Mouse (Mus musculus): ENCODE results near the gene 9130213A22Rik. TPM values are rescaled to one million over a fixed set of nuclear protein-coding genes. Genes with fewer than 3 reads are reported as not detected.
"Not testable (repeated sequence)": the region's sequence is repeated elsewhere in the genome, so short reads cannot be mapped to it uniquely, and the experiment has no call there.

Gene 9130213A22Rik
- polyA plus RNA-seq, 1 experiment, result 1.3 TPM

DNA sequence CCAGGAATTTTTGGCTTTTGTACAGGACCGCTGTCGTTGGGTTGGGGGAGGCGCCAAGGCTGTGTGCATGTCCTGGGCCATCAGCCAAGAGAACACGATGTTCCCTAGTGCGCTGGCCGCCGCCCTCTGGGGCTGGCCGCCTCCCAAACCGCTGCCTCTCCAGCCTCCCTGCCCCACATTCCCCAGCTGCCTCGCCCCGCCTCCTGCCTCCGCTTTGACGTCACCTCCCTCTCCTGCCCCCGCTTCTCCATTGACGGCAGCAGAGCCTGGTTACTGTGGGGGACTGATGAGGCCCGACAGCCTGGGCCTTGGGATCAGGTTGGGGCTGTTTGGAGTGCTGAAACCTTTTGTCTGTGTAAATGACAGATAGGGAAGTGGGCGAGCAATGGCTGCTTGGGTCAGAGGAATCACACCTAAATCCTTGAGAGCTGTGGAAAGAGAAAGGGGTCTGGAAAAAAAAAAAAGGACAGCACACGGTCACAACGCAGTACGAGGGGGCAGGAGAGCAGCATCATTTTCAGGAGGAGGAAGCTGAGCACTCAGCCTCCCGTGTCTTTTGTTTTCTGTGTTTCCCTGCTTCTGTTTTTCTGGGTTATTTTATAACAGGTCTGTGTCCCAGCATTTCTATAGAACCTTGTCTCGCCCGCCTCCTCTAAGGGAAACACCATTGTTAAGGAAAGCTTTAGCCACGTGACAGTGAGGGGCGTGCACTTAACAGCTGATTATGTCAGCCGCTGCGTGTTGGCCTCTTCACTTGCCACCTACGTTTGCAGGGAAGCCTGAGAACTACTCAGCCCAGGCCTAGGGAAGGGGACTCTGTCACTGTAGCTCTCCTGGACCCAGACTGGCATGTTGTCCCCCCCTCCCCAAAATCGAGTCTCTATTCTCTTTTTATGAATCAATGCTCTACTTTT is 25.1 kb downstream of the 9130213A22Rik start:
- Histone ChIP-seq H3K27me3 (ENCODE audit: control insufficient read depth, insufficient read depth, low read length) (no peaks in the 10 kb centered on the region), H3K4me3 (ENCODE audit: control insufficient read depth, insufficient read depth, low read length) (peak overlapping the region; percentile 43), H3K27ac (ENCODE audit: control insufficient read depth, insufficient read depth, low read length) (peak overlapping the region; percentile 78), H3K4me1 (replicated peaks; ENCODE audit: control insufficient read depth, insufficient read depth, low read length) (peaks cover 52% of the 10 kb centered on the region), H3K36me3 (ENCODE audit: control insufficient read depth, insufficient read depth, low read length) (peaks cover 6% of the 10 kb centered on the region; the same call in 1 of the 2 replicates)
- WGBS, result 6% methylated on average over 29 of the region's 29 CpGs
- DNase-seq, result peak; percentile 92
- 0 out of 2 replicates have a peak, but pooled peaks have one; percentile 34 for TF ChIP-seq POLR2A (IDR thresholded peaks at IDR 0.05; ENCODE audit: control insufficient read depth, extremely low read depth, insufficient read depth, low read length, poor library complexity)
- TF ChIP-seq CTCF (IDR thresholded peaks at IDR 0.05; ENCODE audit: borderline replicate concordance, control insufficient read depth, extremely low read depth, insufficient read depth, low read length, poor library complexity), result no peak

DNA sequence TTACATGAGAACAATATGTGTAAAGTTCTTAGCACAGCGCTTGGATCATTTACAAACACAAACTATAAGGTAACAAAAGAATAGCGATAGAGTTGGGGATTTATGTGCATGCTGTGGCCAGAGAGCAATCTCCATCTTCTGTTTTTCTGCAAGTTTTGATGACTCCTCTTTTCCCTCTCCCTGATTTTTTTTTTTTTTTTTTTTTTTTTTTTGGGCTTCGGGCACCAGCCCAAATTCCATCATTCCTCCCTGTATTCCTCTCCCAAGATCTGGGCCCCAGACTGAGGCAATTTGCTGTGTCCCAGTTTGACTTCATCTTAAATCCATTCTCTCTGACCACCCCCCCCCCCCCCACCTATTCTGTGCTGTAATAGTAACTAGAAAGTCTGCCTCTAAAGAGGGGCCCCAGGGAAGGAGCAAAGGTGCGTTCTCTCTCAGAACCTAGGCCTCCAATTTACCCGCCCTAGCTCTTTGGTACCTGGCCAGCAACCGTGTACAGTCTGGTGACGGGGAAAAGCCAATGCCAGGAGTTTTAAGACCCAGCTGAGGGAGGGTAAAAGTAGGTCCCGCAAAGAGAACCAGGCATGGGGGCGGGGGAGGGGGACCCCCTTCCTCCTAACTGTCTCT is 25.9 kb downstream of the 9130213A22Rik start:
- Histone ChIP-seq H3K27me3 (ENCODE audit: control insufficient read depth, insufficient read depth, low read length) (no peaks in the 10 kb centered on the region), H3K27ac (ENCODE audit: control insufficient read depth, insufficient read depth, low read length) (peak overlapping the region; percentile 49; the same call in 1 of the 2 replicates), H3K4me3 (ENCODE audit: control insufficient read depth, insufficient read depth, low read length) (peak overlapping the region; percentile 43), H3K4me1 (replicated peaks; ENCODE audit: control insufficient read depth, insufficient read depth, low read length) (peaks cover 52% of the 10 kb centered on the region), H3K36me3 (ENCODE audit: control insufficient read depth, insufficient read depth, low read length) (peaks cover 3% of the 10 kb centered on the region; the same call in 1 of the 2 replicates)
- DNase-seq, result no peak
- 20% methylated on average over 9 of the region's 9 CpGs for WGBS
- TF ChIP-seq POLR2A (IDR thresholded peaks at IDR 0.05; ENCODE audit: control insufficient read depth, extremely low read depth, insufficient read depth, low read length, poor library complexity), result no peak

DNA sequence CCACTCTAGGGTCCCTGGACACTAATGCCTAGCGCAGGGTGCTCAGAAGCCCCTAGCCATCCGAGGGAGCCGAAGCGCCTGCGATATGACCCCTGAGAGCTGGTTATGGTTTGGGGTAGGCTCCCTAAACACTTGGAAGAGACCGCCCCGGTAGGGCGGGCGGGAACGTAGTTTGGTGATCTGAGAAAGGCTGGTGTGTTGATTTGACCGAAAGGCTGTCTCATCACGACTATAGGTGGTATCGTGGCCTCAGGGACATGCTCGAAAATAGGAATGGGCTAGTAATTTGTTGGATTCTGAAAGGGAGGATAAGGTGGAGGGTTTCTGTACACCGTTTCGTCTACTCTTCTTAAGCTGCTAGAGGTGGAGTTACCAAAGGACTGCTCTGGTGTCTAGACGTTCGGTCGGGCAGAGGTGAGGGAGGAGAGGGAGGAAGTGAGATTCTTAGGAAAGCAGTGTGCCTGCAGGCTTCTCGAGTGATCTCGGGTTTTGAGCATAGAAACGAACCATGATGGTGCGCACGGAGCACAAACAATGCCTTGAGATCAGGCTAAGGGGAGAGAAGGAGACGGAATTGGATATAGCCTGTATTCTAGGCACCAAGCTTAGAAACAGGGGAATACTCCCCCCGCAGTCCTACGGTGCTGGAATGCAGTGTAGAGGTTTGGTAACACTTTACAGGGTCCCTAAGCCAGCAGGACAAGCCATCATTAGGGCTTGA is 26.7 kb downstream of the 9130213A22Rik start:
- Histone ChIP-seq H3K4me1 (replicated peaks; ENCODE audit: control insufficient read depth, insufficient read depth, low read length) (peaks cover 50% of the 10 kb centered on the region), H3K4me3 (ENCODE audit: control insufficient read depth, insufficient read depth, low read length) (peak overlapping the region; percentile 51), H3K36me3 (ENCODE audit: control insufficient read depth, insufficient read depth, low read length) (no peaks in the 10 kb centered on the region), H3K27me3 (ENCODE audit: control insufficient read depth, insufficient read depth, low read length) (no peaks in the 10 kb centered on the region), H3K27ac (ENCODE audit: control insufficient read depth, insufficient read depth, low read length) (peak overlapping the region; percentile 90)
- TF ChIP-seq CTCF (IDR thresholded peaks at IDR 0.05; ENCODE audit: borderline replicate concordance, control insufficient read depth, extremely low read depth, insufficient read depth, low read length, poor library complexity) (no peak), POLR2A (IDR thresholded peaks at IDR 0.05; ENCODE audit: control insufficient read depth, extremely low read depth, insufficient read depth, low read length, poor library complexity) (no peak)
- DNase-seq, result peak; percentile 49
- 2% methylated on average over 27 of the region's 27 CpGs for WGBS

DNA sequence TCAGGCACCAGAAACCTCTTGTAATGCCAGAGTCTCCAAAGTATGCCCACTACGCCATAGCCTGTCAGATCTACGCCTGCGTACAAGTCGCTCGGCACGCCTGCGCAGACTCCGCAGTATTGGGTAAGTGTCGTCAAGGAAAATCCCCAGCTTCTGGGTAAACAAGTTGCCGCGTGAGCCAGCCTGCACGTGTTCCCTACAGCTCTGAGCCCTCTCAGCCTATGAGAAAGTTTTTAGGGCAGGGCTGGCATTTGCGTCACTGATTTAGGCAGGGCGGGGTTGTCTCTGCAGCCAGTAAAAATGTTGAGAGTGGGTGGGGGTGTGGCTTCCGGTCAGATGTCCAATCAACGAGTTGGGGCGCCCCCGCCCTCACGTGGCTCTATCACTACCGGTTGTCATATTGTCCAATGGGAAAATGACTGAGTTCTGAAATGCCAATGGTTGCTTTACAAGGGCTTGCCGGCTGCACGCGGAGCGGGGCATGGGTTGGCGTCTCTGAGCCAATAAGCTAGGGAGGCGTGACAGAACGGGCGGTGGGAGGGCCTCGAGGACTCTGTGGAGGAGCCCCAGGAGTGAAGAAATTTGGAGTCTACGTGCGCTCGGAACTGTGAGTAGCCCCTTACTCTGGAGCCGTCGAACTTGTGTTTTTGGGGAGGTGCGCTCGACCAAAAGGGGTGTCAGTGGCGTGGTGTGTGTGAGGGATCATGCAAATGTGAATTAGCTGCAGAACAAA is 27.5 kb downstream of the 9130213A22Rik start, which contains the start of gene Per1:
Gene Per1, plus strand, starts transcription at position 521 of the 733 bp plus-strand sequence.
- peaks cover 2% of the 10 kb centered on the region for H3K36me3 ChIP-seq (ENCODE audit: control insufficient read depth, insufficient read depth, low read length)
- no peaks in the 10 kb centered on the region for H3K27me3 ChIP-seq (ENCODE audit: control insufficient read depth, insufficient read depth, low read length)
- H3K27ac ChIP-seq (ENCODE audit: control insufficient read depth, insufficient read depth, low read length), result peak within 1 kb of the TSS; percentile 90
- peak within 1 kb of the TSS; percentile 51 for H3K4me3 ChIP-seq (ENCODE audit: control insufficient read depth, insufficient read depth, low read length)
- DNase-seq, result peak; percentile 98
- under 1% methylated on average over 37 of the region's 37 CpGs for WGBS
- peak; percentile 78; the same call in 1 of the 2 replicates for TF ChIP-seq POLR2A (IDR thresholded peaks at IDR 0.05; ENCODE audit: control insufficient read depth, extremely low read depth, insufficient read depth, low read length, poor library complexity)
- no peak for TF ChIP-seq CTCF (IDR thresholded peaks at IDR 0.05; ENCODE audit: borderline replicate concordance, control insufficient read depth, extremely low read depth, insufficient read depth, low read length, poor library complexity)
- H3K4me1 ChIP-seq (replicated peaks; ENCODE audit: control insufficient read depth, insufficient read depth, low read length), result peaks cover 46% of the 10 kb centered on the region

DNA sequence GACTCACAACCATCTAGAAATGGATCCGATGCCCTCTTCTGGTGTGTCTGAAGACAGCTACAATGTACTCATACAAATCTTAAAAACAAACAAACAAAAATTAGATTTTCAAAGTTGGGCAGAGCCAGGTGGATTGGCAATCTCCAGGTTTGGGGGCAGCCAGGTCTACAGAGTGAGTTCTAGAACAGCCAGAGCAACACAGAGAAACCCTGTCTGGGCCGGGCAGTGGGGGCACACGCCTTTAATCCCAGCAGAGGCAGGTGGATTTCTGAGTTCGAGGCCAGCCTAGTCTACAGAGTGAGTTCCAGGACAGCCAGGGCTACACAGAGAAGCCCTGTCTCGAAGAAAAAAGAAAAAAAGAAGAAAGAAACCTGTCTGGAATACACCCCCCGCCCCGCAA is 28.5 kb downstream of the 9130213A22Rik start:
- H3K36me3 ChIP-seq (ENCODE audit: control insufficient read depth, insufficient read depth, low read length); H3K27ac ChIP-seq (ENCODE audit: control insufficient read depth, insufficient read depth, low read length); DNase-seq; H3K27me3 ChIP-seq (ENCODE audit: control insufficient read depth, insufficient read depth, low read length); H3K4me3 ChIP-seq (ENCODE audit: control insufficient read depth, insufficient read depth, low read length): not testable (repeated sequence)
- H3K4me1 ChIP-seq (replicated peaks; ENCODE audit: control insufficient read depth, insufficient read depth, low read length), result peaks cover 46% of the 10 kb centered on the region
- 96% methylated on average over 7 of the region's 7 CpGs for WGBS

DNA sequence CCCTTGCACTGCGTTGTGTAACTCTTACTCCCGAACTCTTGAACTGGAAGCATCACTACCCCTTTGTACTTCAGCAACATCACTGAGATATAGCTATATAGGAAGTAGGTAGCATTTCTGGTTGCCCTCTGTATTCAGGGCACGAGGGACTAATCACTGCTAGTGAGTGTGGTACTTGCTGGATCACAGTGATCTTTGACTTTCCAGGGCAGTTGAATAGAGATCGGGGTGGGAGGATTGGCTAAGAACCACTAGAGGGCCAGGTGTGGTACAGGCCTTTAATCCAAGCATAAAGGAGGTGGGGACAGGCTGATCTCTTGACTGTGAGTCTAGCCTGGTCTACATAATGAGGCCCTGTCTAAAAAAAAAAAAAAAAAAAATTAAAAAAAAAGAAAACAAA is 29.5 kb downstream of the 9130213A22Rik start:
- Histone ChIP-seq H3K4me3 (ENCODE audit: control insufficient read depth, insufficient read depth, low read length) (no peak overlapping the region), H3K27me3 (ENCODE audit: control insufficient read depth, insufficient read depth, low read length) (no peaks in the 10 kb centered on the region), H3K4me1 (replicated peaks; ENCODE audit: control insufficient read depth, insufficient read depth, low read length) (peaks cover 39% of the 10 kb centered on the region), H3K27ac (ENCODE audit: control insufficient read depth, insufficient read depth, low read length) (no peak overlapping the region), H3K36me3 (ENCODE audit: control insufficient read depth, insufficient read depth, low read length) (peaks cover 5% of the 10 kb centered on the region)
- DNase-seq, result no peak
- TF ChIP-seq POLR2A (IDR thresholded peaks at IDR 0.05; ENCODE audit: control insufficient read depth, extremely low read depth, insufficient read depth, low read length, poor library complexity) (no peak), CTCF (IDR thresholded peaks at IDR 0.05; ENCODE audit: borderline replicate concordance, control insufficient read depth, extremely low read depth, insufficient read depth, low read length, poor library complexity) (no peak)
- WGBS, result 85% methylated on average over 4 of the region's 4 CpGs
